Mouse (Mus musculus) lung, postnatal 0 days (tissue): ENCODE data around the gene Atg4b. TPM values are rescaled to one million over a fixed set of nuclear protein-coding genes. Genes with fewer than 3 reads are reported as not detected.
"Not testable (repeated sequence)": the region's sequence is repeated elsewhere in the genome, so short reads cannot be mapped to it uniquely, and the experiment has no call there.

Source experiments
- ATAC-seq: fragments of 200-750 bp; cut with Nextera tagmentation; 2 replicates; pipeline ENCODE4 v1.8.0; 2017; ENCODE audit warnings: moderate library complexity
- DNase-seq: peaks from one replicate; pipeline ENCODE4 v3.0.0-alpha.2; 2016; ENCODE audit warnings: low spot score
- H3K27ac ChIP-seq: fragments of 300-500 bp; sonication (generic); 2 replicates; pipeline ENCODE4 v1.5.1; 2014; ENCODE audit warnings: antibody characterized with exemption, mild to moderate bottlenecking, low read length, mixed read lengths
- H3K27me3 ChIP-seq: fragments of 300-500 bp; sonication (generic); replicated peaks from 2 replicates; pipeline ENCODE4 v1.6.1; 2014; ENCODE audit warnings: low read length, mixed read lengths; ENCODE audit not compliant: insufficient read depth
- H3K36me3 ChIP-seq: fragments of 300-500 bp; sonication (generic); 2 replicates; pipeline ENCODE4 v1.6.1; 2014; ENCODE audit warnings: low read length, mixed read lengths; ENCODE audit not compliant: insufficient read depth
- H3K4me1 ChIP-seq: fragments of 300-500 bp; sonication (generic); 2 replicates; pipeline ENCODE4 v1.6.1; 2014; ENCODE audit warnings: antibody characterized with exemption, low read depth, low read length, mixed read lengths; ENCODE audit not compliant: insufficient read depth
- H3K4me2 ChIP-seq: fragments of 300-500 bp; sonication (generic); replicated peaks from 2 replicates; pipeline ENCODE4 v1.6.1; 2014; ENCODE audit warnings: low read depth, mild to moderate bottlenecking, low read length, moderate library complexity, mixed read lengths
- H3K4me3 ChIP-seq: fragments of 300-500 bp; sonication (generic); 2 replicates; pipeline ENCODE4 v1.5.1; 2014; ENCODE audit warnings: low read depth, low read length
- H3K9ac ChIP-seq: fragments of 300-500 bp; sonication (generic); replicated peaks from 2 replicates; pipeline ENCODE4 v1.6.1; 2014; ENCODE audit warnings: low read depth, mild to moderate bottlenecking
- H3K9me3 ChIP-seq: fragments of 300-500 bp; sonication (generic); 2 replicates; pipeline ENCODE4 v1.6.1; 2016; ENCODE audit warnings: low read length, mixed read lengths
- CTCF ChIP-seq: IDR thresholded peaks from 2 replicates; pipeline ENCODE4 v1.5.1; 2016; ENCODE audit warnings: antibody characterized with exemption, mild to moderate bottlenecking
- EP300 ChIP-seq: IDR thresholded peaks from 2 replicates; pipeline ENCODE4 v1.6.1; 2016; ENCODE audit warnings: antibody characterized with exemption, mild to moderate bottlenecking, control low read depth
- WGBS: fragments of 180-500 bp; shearing (Covaris S2); extraction: QIAGEN DNeasy Blood & Tissue Kit; methylation state at CpG from one replicate; pipeline ENCODE4 v1.1.7; 2014; 5-methylcytosine and 5-hydroxymethylcytosine counted together
- polyA plus RNA-seq: library from polyadenylated mRNA; unstranded; fragments of >200 nt; fragmentation: Nextera tagmentation; extraction: Ambion mirVana; gene quantifications from 2 replicates; pipeline ENCODE4 v1.2.1, GENCODE M21; 2015

Gene Atg4b
- polyA plus RNA-seq, 1 experiment from 2014 or later: 54.2 TPM

- H3K4me1 ChIP-seq, ATAC-seq, H3K36me3 ChIP-seq: not testable (repeated sequence)
Measured at GRCm38 (mm10) chr1:93832754-93833360, 81.6 kb downstream of the Atg4b start.

GRCm38 (mm10) chr1:93834671-93835150 lies 83.4 kb downstream of the Atg4b start:
- WGBS: 85% methylated on average over 7 of the region's 7 CpGs
- ATAC-seq: no peak
- Histone ChIP-seq H3K27ac (no peak overlapping the region), H3K9ac (no peak overlapping the region), H3K4me3 (no peak overlapping the region), H3K36me3 (no peaks in the 10 kb centered on the region), H3K4me1 (no peaks in the 10 kb centered on the region), H3K9me3 (no peaks in the 10 kb centered on the region), H3K4me2 (no peak overlapping the region), H3K27me3 (no peaks in the 10 kb centered on the region)
- TF ChIP-seq CTCF (no peak), EP300 (no peak)
- no peak for DNase-seq

More at GRCm38 (mm10) chr1:93832754-93833360, 81.6 kb downstream of the Atg4b start:
- not testable (repeated sequence) for H3K9ac ChIP-seq, H3K9me3 ChIP-seq, DNase-seq, H3K27me3 ChIP-seq, H3K4me3 ChIP-seq, H3K27ac ChIP-seq, H3K4me2 ChIP-seq
- TF ChIP-seq CTCF: peak; percentile 32
- WGBS: 84% methylated on average over 1 of the region's 4 CpGs

- Histone ChIP-seq H3K4me2 (no peak overlapping the region), H3K27me3 (no peaks in the 10 kb centered on the region), H3K27ac (no peak overlapping the region), H3K4me1 (no peaks in the 10 kb centered on the region), H3K36me3 (no peaks in the 10 kb centered on the region), H3K9ac (no peak overlapping the region), H3K4me3 (no peak overlapping the region), H3K9me3 (no peaks in the 10 kb centered on the region)
- DNase-seq: no peak
- no peak for TF ChIP-seq CTCF
- TF ChIP-seq EP300: no peak
- 89% methylated on average over 4 of the region's 4 CpGs for WGBS
- no peak for ATAC-seq
Measured at GRCm38 (mm10) chr1:93835211-93835610, 83.9 kb downstream of the Atg4b start.

- ATAC-seq: no peak
Measured at GRCm38 (mm10) chr1:93835876-93836531, 84.7 kb downstream of the Atg4b start.

GRCm38 (mm10) chr1:93836532-93836913 lies 85.2 kb downstream of the Atg4b start:
- no peak overlapping the region for H3K27ac ChIP-seq
- DNase-seq: no peak

More at GRCm38 (mm10) chr1:93835876-93836531, 84.7 kb downstream of the Atg4b start:
- no peak for DNase-seq
- Histone ChIP-seq H3K4me3 (no peak overlapping the region), H3K27me3 (no peaks in the 10 kb centered on the region), H3K36me3 (no peaks in the 10 kb centered on the region), H3K4me2 (no peak overlapping the region), H3K9ac (no peak overlapping the region), H3K27ac (no peak overlapping the region), H3K9me3 (no peaks in the 10 kb centered on the region), H3K4me1 (no peaks in the 10 kb centered on the region)
- TF ChIP-seq EP300 (no peak), CTCF (no peak)
- WGBS: 92% methylated on average over 6 of the region's 6 CpGs

GRCm38 (mm10) chr1:93837335-93837734 lies 86.0 kb downstream of the Atg4b start:
- H3K27me3 ChIP-seq: no peaks in the 10 kb centered on the region

More at GRCm38 (mm10) chr1:93836532-93836913, 85.2 kb downstream of the Atg4b start:
- no peak overlapping the region for H3K9ac ChIP-seq
- no peaks in the 10 kb centered on the region for H3K9me3 ChIP-seq
- TF ChIP-seq CTCF (no peak), EP300 (no peak)
- no peak overlapping the region for H3K4me3 ChIP-seq
- H3K4me1 ChIP-seq: no peaks in the 10 kb centered on the region
- no peaks in the 10 kb centered on the region for H3K27me3 ChIP-seq
- no peaks in the 10 kb centered on the region for H3K36me3 ChIP-seq
- no peak overlapping the region for H3K4me2 ChIP-seq
- no peak for ATAC-seq
- 87% methylated on average over 2 of the region's 2 CpGs for WGBS

GRCm38 (mm10) chr1:93838569-93838968 lies 87.3 kb downstream of the Atg4b start:
- H3K36me3 ChIP-seq, H3K4me3 ChIP-seq, DNase-seq, H3K9ac ChIP-seq, H3K9me3 ChIP-seq, H3K27me3 ChIP-seq, H3K4me1 ChIP-seq, H3K27ac ChIP-seq, ATAC-seq, H3K4me2 ChIP-seq: not testable (repeated sequence)
- 88% methylated on average over 5 of the region's 8 CpGs for WGBS

More at GRCm38 (mm10) chr1:93837335-93837734, 86.0 kb downstream of the Atg4b start:
- no peak overlapping the region for H3K4me2 ChIP-seq
- H3K9ac ChIP-seq: no peak overlapping the region
- no peak overlapping the region for H3K4me3 ChIP-seq
- H3K9me3 ChIP-seq: no peaks in the 10 kb centered on the region
- H3K27ac ChIP-seq: no peak overlapping the region
- ATAC-seq (no peak), DNase-seq (no peak)
- 0 out of 2 replicates have a peak, but pooled peaks have one; percentile 17 for TF ChIP-seq EP300
- no peak for TF ChIP-seq CTCF
- no peaks in the 10 kb centered on the region for H3K4me1 ChIP-seq
- 89% methylated on average over 8 of the region's 8 CpGs for WGBS
- H3K36me3 ChIP-seq: no peaks in the 10 kb centered on the region
